Mouse (Mus musculus): ENCODE measurements around the gene Grxcr1.

GRCm38 (mm10) chr5:68057574-68057973, 25.9 kb downstream of the Grxcr1 start:
- TF ChIP-seq CTCF (IDR thresholded peaks at IDR 0.05 in 2 of 3, conservative IDR thresholded peaks at IDR 0.05 in 1 of 3; ENCODE audit: control insufficient read depth in 1 of 3, insufficient read depth in 1 of 3, low read depth in 2 of 3, low read length in 3 of 3, poor library complexity in 1 of 3, severe bottlenecking in 1 of 3) (no peak), CHD1 (IDR thresholded peaks at IDR 0.05; ENCODE audit: low read depth, low read length) (no peak), HCFC1 (IDR thresholded peaks at IDR 0.05; ENCODE audit: low read depth, low read length) (no peak), SIN3A (IDR thresholded peaks at IDR 0.05; ENCODE audit: low read length) (no peak)

Data from MEL (cell line).